Mouse (Mus musculus): ENCODE results near the gene Sprr2a3.
"Not testable (repeated sequence)": the region's sequence is repeated elsewhere in the genome, so short reads cannot be mapped to it uniquely, and the experiment has no call there.

The Sprr2a3 gene

GRCm38 (mm10) chr3:92285101-92285500 lies at the start of gene Sprr2a3:
Sprr2a3 (plus strand) TSS chr3:92285417.
- not testable (repeated sequence) for DNase-seq

DNA sequence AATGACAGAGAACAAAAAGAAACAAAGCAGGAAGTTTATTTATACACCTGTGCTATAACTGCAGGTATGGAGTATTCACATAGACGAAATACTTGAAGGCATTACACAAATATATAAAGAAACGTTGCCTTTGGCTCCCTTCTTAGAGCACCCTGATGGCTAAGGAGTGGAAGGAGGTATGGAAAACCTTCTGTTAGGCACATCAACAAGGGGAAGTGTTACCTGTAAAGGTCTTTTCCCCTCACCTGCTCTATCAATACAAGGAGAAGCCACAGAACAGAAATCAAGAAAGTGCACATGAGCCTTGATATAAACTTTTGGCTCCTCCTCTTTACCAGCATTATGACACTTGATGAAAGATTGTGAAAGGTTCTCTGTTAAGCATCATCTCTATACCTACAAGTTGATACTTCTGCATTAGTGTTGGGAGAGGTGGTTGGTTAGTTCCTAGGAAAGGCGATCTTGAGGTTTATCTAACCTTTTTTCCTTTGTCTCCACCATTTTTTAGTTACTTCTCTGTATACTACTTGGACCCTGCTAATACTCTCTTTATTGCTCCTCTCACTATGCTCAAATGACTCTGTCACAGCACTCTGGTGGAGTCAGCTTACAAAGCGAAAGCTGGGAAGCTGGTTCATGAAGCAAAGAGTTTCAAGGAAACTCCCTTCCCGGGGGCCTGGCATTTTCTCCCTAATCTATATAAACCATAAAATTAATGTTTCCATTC lies 48.6 kb upstream of the Sprr2a3 start:
- DNase-seq: not testable (repeated sequence)

DNA sequence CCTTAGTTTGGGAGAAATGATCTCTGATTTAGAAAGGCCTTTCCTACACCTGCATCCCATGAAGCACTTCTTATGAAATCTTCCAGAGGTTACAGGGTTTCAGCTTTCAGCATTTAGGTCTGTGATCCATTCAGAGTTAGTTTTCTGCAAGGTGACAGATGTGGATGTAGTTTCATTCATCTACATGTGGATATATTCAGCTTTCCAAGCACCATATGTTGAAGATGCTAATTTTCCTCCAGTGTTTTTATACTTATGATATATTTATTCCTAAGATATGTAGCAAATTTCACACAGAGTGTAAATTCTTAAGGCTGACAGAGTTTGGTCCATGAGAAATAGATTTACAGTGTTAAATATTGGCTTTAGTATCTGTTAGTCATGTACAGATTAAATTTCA lies 46.5 kb upstream of the Sprr2a3 start:
- DNase-seq: not testable (repeated sequence)

DNA sequence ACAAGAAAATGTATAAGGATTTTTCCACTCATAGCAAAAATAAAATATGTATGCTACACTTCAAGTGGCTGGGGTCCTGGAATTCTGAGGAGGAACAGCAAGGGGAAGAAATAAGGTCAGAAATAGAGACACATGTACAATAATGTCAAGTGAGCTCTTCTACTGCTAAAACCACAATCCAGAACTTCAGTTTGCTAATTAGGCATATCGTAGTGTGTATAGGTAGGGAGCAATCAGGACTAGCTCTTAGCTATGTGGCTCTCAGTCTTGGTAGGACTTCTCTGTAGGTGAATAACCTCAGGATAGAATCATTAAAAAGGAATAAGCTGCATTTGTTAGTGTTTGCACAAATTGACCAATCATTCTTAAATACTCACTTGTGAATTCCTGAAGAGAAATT lies 46.0 kb upstream of the Sprr2a3 start:
- not testable (repeated sequence) for DNase-seq

DNA sequence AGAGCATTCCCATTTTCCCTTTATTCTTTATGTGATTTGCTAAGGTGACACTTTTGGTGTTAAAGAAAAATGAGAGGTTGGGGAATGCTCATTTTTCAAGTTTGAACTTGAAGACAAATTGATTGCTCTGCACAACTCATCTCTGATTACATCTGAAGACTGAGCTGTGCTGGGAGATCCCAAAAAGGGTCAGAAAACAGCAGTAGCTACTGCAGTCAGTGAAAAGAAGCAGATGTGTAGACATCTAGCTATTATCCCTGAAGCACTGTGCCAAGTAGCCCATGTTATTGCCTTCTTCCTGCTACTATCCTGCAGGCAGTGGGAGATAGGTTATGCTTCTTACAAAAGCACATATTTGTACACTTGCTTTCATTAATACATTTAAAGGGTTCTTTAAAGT lies 40.4 kb upstream of the Sprr2a3 start:
- DNase-seq: not testable (repeated sequence)

GRCm38 (mm10) chr3:92246245-92246644 lies 39.0 kb upstream of the Sprr2a3 start:
- DNase-seq: not testable (repeated sequence)

GRCm38 (mm10) chr3:92248494-92248893 lies 36.7 kb upstream of the Sprr2a3 start:
- not testable (repeated sequence) for DNase-seq

GRCm38 (mm10) chr3:92250450-92250849 lies 34.8 kb upstream of the Sprr2a3 start:
- not testable (repeated sequence) for DNase-seq

DNA sequence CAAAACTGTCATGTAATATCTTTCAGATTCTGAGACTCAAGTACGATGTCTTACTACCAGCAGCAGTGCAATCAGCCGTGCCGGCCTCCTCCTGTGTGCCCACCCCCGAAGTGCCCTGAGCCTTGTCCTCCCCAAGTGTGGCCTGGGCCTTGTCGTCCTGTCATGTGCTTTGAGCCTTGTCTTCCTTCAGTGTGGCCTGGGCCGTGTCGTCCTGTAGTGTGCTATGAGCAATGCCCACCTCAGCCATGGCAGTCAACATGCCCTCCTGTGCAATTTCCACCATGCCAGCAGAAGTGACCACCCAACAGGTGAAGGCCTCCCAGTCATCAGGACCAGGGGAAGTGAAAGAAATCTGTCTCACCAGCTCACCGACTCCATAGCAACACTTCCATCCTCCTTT lies 31.4 kb upstream of the Sprr2a3 start:
- not testable (repeated sequence) for DNase-seq

- not testable (repeated sequence) for DNase-seq
Measured at GRCm38 (mm10) chr3:92258526-92258925, 26.7 kb upstream of the Sprr2a3 start.

DNA sequence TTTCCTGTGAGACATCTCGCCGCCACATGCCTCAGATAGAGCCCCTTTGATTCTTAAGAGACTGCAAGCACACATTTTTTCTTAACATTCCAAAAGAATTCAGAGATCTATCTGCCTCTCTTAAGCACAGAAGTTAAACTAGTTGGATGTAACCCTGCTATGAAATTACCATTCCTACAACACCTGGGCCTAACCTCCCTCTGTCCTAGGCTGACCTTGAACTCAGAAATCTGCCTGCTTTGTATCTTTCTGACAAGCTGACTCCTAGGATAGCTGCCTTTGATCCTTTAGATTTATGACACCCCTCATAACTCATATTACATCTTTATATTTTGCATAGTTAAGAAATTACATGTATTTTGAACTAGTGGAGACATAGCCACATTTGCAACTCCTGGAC lies 21.8 kb upstream of the Sprr2a3 start:
- DNase-seq: not testable (repeated sequence)

GRCm38 (mm10) chr3:92271414-92271985 lies 13.7 kb upstream of the Sprr2a3 start:
- not testable (repeated sequence) for DNase-seq

DNA sequence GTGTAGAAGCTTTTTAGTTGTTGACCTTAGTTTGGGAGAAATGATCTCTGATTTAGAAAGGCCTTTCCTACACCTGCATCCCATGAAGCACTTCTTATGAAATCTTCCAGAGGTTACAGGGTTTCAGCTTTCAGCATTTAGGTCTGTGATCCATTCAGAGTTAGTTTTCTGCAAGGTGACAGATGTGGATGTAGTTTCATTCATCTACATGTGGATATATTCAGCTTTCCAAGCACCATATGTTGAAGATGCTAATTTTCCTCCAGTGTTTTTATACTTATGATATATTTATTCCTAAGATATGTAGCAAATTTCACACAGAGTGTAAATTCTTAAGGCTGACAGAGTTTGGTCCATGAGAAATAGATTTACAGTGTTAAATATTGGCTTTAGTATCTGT lies 11.7 kb upstream of the Sprr2a3 start:
- DNase-seq: not testable (repeated sequence)

DNA sequence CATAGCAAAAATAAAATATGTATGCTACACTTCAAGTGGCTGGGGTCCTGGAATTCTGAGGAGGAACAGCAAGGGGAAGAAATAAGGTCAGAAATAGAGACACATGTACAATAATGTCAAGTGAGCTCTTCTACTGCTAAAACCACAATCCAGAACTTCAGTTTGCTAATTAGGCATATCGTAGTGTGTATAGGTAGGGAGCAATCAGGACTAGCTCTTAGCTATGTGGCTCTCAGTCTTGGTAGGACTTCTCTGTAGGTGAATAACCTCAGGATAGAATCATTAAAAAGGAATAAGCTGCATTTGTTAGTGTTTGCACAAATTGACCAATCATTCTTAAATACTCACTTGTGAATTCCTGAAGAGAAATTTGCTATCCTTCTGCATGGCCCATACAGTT lies 11.2 kb upstream of the Sprr2a3 start:
- not testable (repeated sequence) for DNase-seq

DNA sequence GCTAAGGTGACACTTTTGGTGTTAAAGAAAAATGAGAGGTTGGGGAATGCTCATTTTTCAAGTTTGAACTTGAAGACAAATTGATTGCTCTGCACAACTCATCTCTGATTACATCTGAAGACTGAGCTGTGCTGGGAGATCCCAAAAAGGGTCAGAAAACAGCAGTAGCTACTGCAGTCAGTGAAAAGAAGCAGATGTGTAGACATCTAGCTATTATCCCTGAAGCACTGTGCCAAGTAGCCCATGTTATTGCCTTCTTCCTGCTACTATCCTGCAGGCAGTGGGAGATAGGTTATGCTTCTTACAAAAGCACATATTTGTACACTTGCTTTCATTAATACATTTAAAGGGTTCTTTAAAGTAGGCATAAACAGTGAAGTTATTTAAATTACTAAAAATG lies 5.6 kb upstream of the Sprr2a3 start:
- DNase-seq: not testable (repeated sequence)

GRCm38 (mm10) chr3:92280963-92281606 lies 4.1 kb upstream of the Sprr2a3 start:
- not testable (repeated sequence) for DNase-seq

DNA sequence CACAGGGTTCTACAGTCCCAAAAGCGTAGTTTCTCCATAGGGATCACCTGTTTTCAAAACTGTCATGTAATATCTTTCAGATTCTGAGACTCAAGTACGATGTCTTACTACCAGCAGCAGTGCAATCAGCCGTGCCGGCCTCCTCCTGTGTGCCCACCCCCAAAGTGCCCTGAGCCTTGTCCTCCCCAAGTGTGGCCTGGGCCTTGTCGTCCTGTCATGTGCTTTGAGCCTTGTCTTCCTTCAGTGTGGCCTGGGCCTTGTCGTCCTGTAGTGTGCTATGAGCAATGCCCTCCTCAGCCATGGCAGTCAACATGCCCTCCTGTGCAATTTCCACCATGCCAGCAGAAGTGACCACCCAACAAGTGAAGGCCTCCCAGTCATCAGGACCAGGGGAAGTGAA lies 3.3 kb downstream of the Sprr2a3 start:
- DNase-seq: not testable (repeated sequence)

- no peak for DNase-seq
Measured at GRCm38 (mm10) chr3:92307406-92307805, 22.2 kb downstream of the Sprr2a3 start.

DNA sequence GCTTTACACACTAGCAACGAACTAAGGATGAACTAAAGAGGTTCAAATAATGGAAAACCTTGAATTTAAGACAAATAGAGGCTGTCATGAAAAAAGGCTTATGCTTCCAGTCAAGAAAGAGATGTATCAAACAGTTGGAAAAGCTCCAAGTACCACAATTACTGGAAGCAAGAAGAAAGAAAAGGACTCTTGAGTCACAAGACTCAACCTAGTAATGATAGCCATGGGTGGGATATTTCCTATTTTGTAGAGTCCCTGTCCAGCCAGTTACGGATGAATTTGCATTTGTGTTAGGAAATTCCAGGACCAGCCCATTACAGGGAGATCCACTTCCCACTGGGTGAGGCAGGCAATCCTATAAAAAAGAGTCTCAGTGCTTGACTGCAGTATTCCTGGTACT lies 31.1 kb downstream of the Sprr2a3 start, which contains the start of gene Sprr2b:
Gene Sprr2b (plus strand): TSS at position 301 of the 400 bp plus-strand sequence.
- DNase-seq: no peak

GRCm38 (mm10) chr3:92317384-92317783 lies 32.2 kb downstream of the Sprr2a3 start:
- no peak for DNase-seq

DNA sequence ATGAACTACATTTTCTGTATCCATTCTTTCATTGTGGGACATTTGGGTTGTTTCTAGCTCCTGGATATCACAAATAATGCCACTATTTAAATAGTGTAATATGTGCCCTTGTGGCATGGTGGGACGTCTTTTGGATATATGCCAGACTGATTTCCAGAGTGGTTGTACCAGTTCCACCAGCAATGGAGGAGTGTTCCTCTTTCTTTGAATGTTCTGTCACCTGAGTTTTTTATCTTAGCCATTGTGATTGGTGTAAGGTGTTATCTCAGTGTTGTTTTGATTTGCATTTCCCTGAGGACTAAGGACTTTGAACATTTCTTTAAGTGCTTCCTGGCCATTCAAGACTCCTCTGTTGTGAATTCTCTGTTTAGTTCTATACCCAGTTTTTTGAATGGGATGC lies 51.1 kb downstream of the Sprr2a3 start:
- no peak for DNase-seq

DNA sequence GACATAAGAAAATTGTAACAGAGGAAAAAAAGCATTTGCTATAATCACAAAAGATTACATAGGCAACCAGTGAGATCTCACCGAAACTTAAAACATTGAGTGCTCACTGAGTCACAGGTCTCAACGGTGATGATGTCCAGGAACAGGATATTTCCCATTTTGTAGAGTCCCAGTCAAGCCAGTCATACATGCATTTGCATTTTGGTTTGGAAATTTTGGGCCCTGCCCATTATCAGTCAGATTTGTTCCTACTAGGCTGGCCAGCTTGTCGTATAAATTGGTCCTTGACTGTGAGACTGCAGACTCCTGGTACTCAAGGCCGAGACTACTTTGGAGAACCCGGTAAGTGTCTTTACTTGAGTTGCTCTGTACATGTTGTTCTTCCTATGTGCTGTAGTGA lies 53.6 kb downstream of the Sprr2a3 start, which contains the start of gene Sprr2d:
Gene Sprr2d (plus strand): TSS at position 301 of the 400 bp plus-strand sequence.
- DNase-seq: no peak

All from cerebellum, adult 9-11 months (tissue).